Mouse (Mus musculus) spleen, adult 10 weeks (tissue): ENCODE data around the gene Btnl4. TPM values are rescaled to one million over a fixed set of nuclear protein-coding genes. Genes with fewer than 3 reads are reported as not detected.

Source experiments
- polyA plus RNA-seq: library from polyadenylated mRNA; stranded (reverse); fragments of 350-450 nt; fragmentation: Illumina TruSeq; extraction: RNeasy Lipid Tissue Mini Kit (QIAGEN cat#74804); gene quantifications from one replicate; pipeline ENCODE4 v1.2.3, GENCODE M21; 2015; ENCODE audit warnings: low replicate concordance; ENCODE audit not compliant: insufficient read depth

Gene Btnl4
- polyA plus RNA-seq = 1.8 TPM

DNA sequence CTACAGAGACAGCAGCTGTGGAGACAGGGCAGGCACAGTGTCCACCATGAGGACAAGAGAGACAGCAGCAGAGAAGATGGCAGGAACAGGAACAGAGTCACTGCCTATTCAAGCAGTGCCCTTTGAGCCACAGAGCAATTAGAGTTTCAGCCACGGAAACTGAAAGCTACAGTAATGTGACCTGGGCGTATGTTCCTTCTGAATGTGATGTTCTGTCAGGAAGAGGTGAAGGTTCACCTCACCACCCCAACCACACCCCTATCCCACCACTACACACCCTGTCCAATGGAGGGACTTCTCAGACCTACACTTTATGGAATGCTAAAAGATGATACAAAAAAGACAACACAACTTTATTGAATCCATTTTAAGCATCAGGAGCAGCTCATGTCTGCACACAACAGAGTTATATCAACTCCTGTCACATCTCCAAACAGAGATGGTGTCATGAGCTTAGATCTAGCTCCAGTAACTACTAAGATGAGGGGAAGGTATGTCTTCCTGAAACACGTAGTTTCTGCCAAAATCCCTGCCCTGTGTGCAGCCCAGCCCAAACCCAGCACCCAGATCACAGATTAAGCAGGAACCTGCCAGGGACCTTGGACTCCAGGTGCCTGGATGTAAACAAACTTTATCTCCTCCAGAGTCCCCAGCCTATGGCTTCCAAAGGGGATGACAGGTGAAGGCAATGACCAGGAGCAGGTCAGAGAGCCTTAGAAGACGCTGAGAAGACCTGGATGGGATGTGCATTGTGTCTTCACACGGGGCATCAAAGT, at the start of gene Btnl4:
Btnl4 (minus strand) TSS at position 81 of the 776 bp plus-strand sequence.

DNA sequence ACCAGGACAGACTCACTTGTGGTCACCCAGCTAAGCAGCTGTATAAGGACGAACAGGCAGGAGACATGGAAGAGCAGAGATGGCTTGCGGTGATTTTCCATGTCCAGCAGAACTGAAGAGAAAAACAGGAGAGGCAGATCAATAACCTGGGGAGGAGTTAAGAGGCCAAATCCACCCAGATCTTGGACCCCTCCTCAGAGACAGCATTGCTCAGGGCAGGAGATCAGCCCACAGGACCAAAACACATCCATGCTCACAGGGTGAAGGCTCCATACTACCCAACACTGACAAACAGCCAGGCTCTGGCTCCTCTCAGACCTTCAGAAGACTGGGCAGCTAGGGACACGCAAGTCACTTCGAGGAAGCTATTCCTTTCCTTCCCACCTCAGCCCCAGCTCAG, 40.1 kb upstream of the Btnl4 start, which contains the start of gene Btnl6:
Btnl6 (minus strand) TSS at position 101 of the 400 bp plus-strand sequence.

Other genes starting within 250 kb of the Btnl4 start
- 1,133 TPM for gene H2-Ob, start 238.4 kb downstream of the Btnl4 start, polyA plus RNA-seq
- 2,500 TPM for gene H2-Ab1, start 219.6 kb downstream of the Btnl4 start, polyA plus RNA-seq
- 4,264 TPM for gene H2-Aa, start 189.5 kb downstream of the Btnl4 start, polyA plus RNA-seq
- 1,984 TPM for gene H2-Eb1, start 171.5 kb downstream of the Btnl4 start, polyA plus RNA-seq
- 75.2 TPM for gene H2-Eb2, start 151.7 kb downstream of the Btnl4 start, polyA plus RNA-seq
- gene Btnl2, start 122.5 kb downstream of the Btnl4 start, polyA plus RNA-seq = 6.9 TPM
- gene Btnl1, start 100.2 kb downstream of the Btnl4 start, polyA plus RNA-seq = 0.68 TPM
- 14.9 TPM for gene BC051142, start 78.5 kb downstream of the Btnl4 start, polyA plus RNA-seq
- gene Btnl6, start 40.0 kb upstream of the Btnl4 start, polyA plus RNA-seq = 3.5 TPM
- gene Notch4, start 87.0 kb upstream of the Btnl4 start, polyA plus RNA-seq = 2.9 TPM
- gene Gpsm3, start 112.5 kb upstream of the Btnl4 start, polyA plus RNA-seq = 186 TPM
- 42.5 TPM for gene Pbx2, start 113.9 kb upstream of the Btnl4 start, polyA plus RNA-seq
- gene Ager, start 120.5 kb upstream of the Btnl4 start, polyA plus RNA-seq = 4.0 TPM
- gene Rnf5, start 126.4 kb upstream of the Btnl4 start, polyA plus RNA-seq = 37.5 TPM
- gene Agpat1, start 126.9 kb upstream of the Btnl4 start, polyA plus RNA-seq = 22.9 TPM
- 2.1 TPM for gene Egfl8, start 138.7 kb upstream of the Btnl4 start, polyA plus RNA-seq
- gene Ppt2, start 151.2 kb upstream of the Btnl4 start, polyA plus RNA-seq = 30.0 TPM
- gene Prrt1, start 152.2 kb upstream of the Btnl4 start, polyA plus RNA-seq = 4.6 TPM
- 9.4 TPM for gene Fkbpl, start 167.4 kb upstream of the Btnl4 start, polyA plus RNA-seq
- gene Atf6b, start 169.8 kb upstream of the Btnl4 start, polyA plus RNA-seq = 16.5 TPM
- gene Tnxb, start 193.2 kb upstream of the Btnl4 start, polyA plus RNA-seq = 5.1 TPM